Mouse (Mus musculus) lung, postnatal 0 days (tissue): ENCODE data around the gene Spata13. TPM values are rescaled to one million over a fixed set of nuclear protein-coding genes. Genes with fewer than 3 reads are reported as not detected.

Experiments
- ATAC-seq: fragments of 200-750 bp; cut with Nextera tagmentation; 2 replicates; pipeline ENCODE4 v1.8.0; 2017; ENCODE audit warnings: moderate library complexity
- DNase-seq: peaks from one replicate; pipeline ENCODE4 v3.0.0-alpha.2; 2016; ENCODE audit warnings: low spot score
- H3K27ac ChIP-seq: fragments of 300-500 bp; sonication (generic); 2 replicates; pipeline ENCODE4 v1.5.1; 2014; ENCODE audit warnings: antibody characterized with exemption, mild to moderate bottlenecking, low read length, mixed read lengths
- H3K27me3 ChIP-seq: fragments of 300-500 bp; sonication (generic); replicated peaks from 2 replicates; pipeline ENCODE4 v1.6.1; 2014; ENCODE audit warnings: low read length, mixed read lengths; ENCODE audit not compliant: insufficient read depth
- H3K36me3 ChIP-seq: fragments of 300-500 bp; sonication (generic); 2 replicates; pipeline ENCODE4 v1.6.1; 2014; ENCODE audit warnings: low read length, mixed read lengths; ENCODE audit not compliant: insufficient read depth
- H3K4me1 ChIP-seq: fragments of 300-500 bp; sonication (generic); 2 replicates; pipeline ENCODE4 v1.6.1; 2014; ENCODE audit warnings: antibody characterized with exemption, low read depth, low read length, mixed read lengths; ENCODE audit not compliant: insufficient read depth
- H3K4me2 ChIP-seq: fragments of 300-500 bp; sonication (generic); replicated peaks from 2 replicates; pipeline ENCODE4 v1.6.1; 2014; ENCODE audit warnings: low read depth, mild to moderate bottlenecking, low read length, moderate library complexity, mixed read lengths
- H3K4me3 ChIP-seq: fragments of 300-500 bp; sonication (generic); 2 replicates; pipeline ENCODE4 v1.5.1; 2014; ENCODE audit warnings: low read depth, low read length
- H3K9ac ChIP-seq: fragments of 300-500 bp; sonication (generic); replicated peaks from 2 replicates; pipeline ENCODE4 v1.6.1; 2014; ENCODE audit warnings: low read depth, mild to moderate bottlenecking
- H3K9me3 ChIP-seq: fragments of 300-500 bp; sonication (generic); 2 replicates; pipeline ENCODE4 v1.6.1; 2016; ENCODE audit warnings: low read length, mixed read lengths
- CTCF ChIP-seq: IDR thresholded peaks from 2 replicates; pipeline ENCODE4 v1.5.1; 2016; ENCODE audit warnings: antibody characterized with exemption, mild to moderate bottlenecking
- EP300 ChIP-seq: IDR thresholded peaks from 2 replicates; pipeline ENCODE4 v1.6.1; 2016; ENCODE audit warnings: antibody characterized with exemption, mild to moderate bottlenecking, control low read depth
- WGBS: fragments of 180-500 bp; shearing (Covaris S2); extraction: QIAGEN DNeasy Blood & Tissue Kit; methylation state at CpG from one replicate; pipeline ENCODE4 v1.1.7; 2014; 5-methylcytosine and 5-hydroxymethylcytosine counted together
- polyA plus RNA-seq: library from polyadenylated mRNA; unstranded; fragments of >200 nt; fragmentation: Nextera tagmentation; extraction: Ambion mirVana; gene quantifications from 2 replicates; pipeline ENCODE4 v1.2.1, GENCODE M21; 2015

The Spata13 gene
- polyA plus RNA-seq, 1 experiment from 2014 or later, result 11.7 TPM

DNA sequence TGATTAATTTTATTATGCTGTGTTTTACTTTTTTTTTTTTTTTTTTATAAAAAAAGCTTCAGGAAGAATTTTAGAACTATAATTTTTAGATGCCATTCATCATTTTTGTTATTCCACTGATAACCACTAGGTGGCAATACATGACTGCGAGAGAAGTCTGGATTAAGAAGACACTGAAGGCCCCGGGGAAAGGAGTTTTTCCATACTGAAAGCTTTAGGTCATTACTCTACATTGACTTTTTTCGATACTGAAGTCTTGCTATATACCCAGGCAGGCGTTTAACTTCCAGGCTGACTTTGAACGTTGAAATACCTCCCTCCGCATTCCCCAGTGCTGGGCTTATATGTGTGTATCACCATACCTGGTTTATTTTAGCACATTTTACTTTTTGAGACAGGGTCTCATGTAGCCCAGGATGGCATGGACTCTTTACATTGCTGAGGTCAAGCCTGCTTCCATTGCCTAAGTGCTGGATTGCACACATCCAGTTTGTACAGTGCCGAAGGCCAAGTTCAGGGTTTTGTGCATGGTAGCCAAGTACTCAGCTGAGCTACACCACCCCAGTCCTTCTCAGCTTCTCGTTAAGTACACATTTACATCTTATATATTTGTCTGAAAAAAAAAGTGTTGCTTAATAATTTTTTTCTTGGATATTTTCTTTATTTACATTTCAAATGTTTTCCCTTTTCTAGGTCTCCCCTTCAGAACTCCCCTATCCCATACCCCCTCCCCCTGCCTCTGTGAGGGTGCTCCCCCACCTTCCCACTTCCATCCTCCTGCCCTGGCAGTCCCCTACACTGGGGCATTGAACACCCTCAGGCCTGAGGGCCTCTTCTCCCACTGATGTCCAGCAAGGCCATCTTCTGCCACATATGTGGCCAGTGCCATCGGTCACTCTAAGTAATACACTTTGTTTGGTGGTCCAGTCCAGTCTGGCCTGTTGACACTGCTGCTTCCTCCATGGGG, 166.2 kb downstream of the Spata13 start:
- H3K4me1 ChIP-seq, result no peaks in the 10 kb centered on the region
- H3K4me3 ChIP-seq, result no peak overlapping the region
- ATAC-seq (peak; percentile 46), DNase-seq (peak; percentile 88)
- no peak overlapping the region for H3K27ac ChIP-seq
- H3K36me3 ChIP-seq, result no peaks in the 10 kb centered on the region
- H3K27me3 ChIP-seq, result no peaks in the 10 kb centered on the region
- no peak overlapping the region for H3K9ac ChIP-seq
- TF ChIP-seq CTCF, result peak; percentile 79
- 0 out of 2 replicates have a peak, but pooled peaks have one; percentile 42 for TF ChIP-seq EP300
- no peaks in the 10 kb centered on the region for H3K9me3 ChIP-seq
- 40% methylated on average over 9 of the region's 9 CpGs for WGBS
- no peak overlapping the region for H3K4me2 ChIP-seq

DNA sequence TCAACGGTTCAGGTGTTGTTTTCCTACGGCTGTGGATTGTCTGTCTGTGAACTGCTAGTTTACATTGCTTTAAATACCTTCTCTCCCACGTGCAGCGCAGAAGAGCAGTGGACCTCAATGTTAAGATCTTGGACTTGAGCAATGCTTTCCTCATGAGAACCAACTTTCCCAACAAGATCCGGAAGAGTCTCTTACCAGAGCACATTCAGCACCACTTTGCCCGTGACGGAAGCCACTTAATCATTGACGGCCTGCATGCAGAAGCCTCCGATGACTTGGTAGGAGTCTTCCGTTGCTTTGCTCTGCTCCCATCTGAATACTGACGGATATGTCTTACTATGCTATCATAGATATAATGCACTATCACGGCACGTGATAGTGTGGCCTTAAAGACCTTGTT, 168.2 kb downstream of the Spata13 start:
- ATAC-seq, result no peak
- H3K9me3 ChIP-seq, result no peaks in the 10 kb centered on the region
- H3K9ac ChIP-seq, result no peak overlapping the region
- no peaks in the 10 kb centered on the region for H3K4me1 ChIP-seq
- no peaks in the 10 kb centered on the region for H3K27me3 ChIP-seq
- H3K4me2 ChIP-seq, result no peak overlapping the region
- H3K4me3 ChIP-seq, result no peak overlapping the region
- no peaks in the 10 kb centered on the region for H3K36me3 ChIP-seq
- TF ChIP-seq EP300 (no peak), CTCF (no peak)
- WGBS, result 79% methylated on average over 13 of the region's 13 CpGs
- no peak overlapping the region for H3K27ac ChIP-seq
- DNase-seq, result peak; percentile 50

DNA sequence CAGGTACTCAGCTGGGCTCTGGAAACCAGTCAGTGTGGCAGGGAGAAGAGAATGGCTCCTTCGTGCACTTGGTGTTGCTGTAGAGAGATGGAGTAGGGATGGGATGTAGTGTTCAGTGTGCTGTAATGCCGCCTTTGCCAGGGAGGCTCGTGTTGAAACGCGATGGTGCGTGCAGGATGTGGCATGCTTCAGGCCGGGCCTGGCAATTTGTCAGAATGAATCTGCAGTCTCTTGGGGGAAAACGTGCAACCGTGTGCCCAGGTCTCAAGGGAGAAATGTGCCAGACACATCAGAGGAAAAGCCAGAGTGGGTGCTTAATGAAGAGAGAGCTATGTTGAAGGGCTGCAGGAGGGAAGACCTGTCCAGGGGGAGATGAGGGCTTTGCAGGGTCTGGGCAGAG, 171.2 kb downstream of the Spata13 start:
- H3K9me3 ChIP-seq, result no peaks in the 10 kb centered on the region
- no peak overlapping the region for H3K4me2 ChIP-seq
- no peaks in the 10 kb centered on the region for H3K27me3 ChIP-seq
- H3K4me1 ChIP-seq, result no peaks in the 10 kb centered on the region
- no peak overlapping the region for H3K4me3 ChIP-seq
- DNase-seq (no peak), ATAC-seq (no peak)
- no peak for TF ChIP-seq EP300
- no peak for TF ChIP-seq CTCF
- whole genome bisulfite sequencing, result 86% methylated on average over 9 of the region's 9 CpGs
- no peak overlapping the region for H3K27ac ChIP-seq
- no peak overlapping the region for H3K9ac ChIP-seq
- 0 out of 2 replicates have a peak, but pooled peaks cover 2% of the 10 kb centered on the region for H3K36me3 ChIP-seq

DNA sequence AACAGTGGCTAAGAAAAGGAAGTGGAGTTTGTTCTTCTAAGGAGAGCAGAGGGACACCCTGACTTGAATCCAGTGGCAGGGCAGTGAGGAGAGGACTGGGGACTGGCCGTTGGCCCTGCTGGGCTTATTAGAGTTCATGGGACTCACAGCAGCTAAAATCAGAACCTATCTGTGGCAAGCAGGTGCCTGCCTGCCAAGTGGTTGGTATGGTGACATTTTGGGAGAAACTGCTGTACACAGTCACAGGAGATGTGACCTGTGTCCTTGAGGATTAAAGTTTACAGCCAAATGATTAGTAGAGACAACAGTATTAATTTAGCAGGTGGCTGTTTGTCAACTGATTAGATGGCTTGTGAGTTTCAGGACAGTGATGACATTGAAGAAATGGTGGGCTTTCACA, 172.1 kb downstream of the Spata13 start:
- no peaks in the 10 kb centered on the region for H3K4me1 ChIP-seq
- TF ChIP-seq CTCF, result no peak
- TF ChIP-seq EP300, result no peak
- H3K9ac ChIP-seq, result no peak overlapping the region
- no peaks in the 10 kb centered on the region for H3K27me3 ChIP-seq
- WGBS, result 76% methylated on average over 1 of the region's 1 CpGs
- no peak overlapping the region for H3K4me3 ChIP-seq
- no peak overlapping the region for H3K4me2 ChIP-seq
- 0 out of 2 replicates have a peak, but pooled peaks cover 2% of the 10 kb centered on the region for H3K36me3 ChIP-seq
- DNase-seq, result no peak
- no peak for ATAC-seq
- no peak overlapping the region for H3K27ac ChIP-seq
- no peaks in the 10 kb centered on the region for H3K9me3 ChIP-seq

DNA sequence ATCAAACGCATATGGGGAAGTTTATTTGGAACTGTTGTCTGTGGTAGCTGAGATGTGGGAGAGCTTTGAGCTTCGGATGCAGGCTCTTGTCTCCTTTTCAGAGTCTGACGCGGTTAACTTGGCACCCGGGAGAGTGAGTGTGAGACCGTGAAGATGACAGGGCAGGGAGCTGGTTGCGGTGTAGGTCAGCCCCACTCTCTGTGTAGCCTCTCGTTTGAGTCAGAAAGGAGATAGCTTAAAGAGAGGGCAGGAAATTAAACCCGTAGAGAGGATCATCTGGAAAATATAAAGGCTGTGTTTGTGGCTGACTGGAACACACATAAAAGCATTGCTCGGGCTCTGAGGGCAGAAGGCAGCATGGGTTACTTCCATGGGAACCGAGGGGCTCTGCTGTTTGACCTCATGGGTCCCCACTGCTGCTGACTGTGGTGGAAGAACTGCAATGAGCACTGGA, 173.1 kb downstream of the Spata13 start:
- WGBS, result 45% methylated on average over 11 of the region's 11 CpGs
- TF ChIP-seq CTCF, result no peak
- TF ChIP-seq EP300, result no peak
- no peaks in the 10 kb centered on the region for H3K4me1 ChIP-seq
- no peaks in the 10 kb centered on the region for H3K27me3 ChIP-seq
- H3K9me3 ChIP-seq, result no peaks in the 10 kb centered on the region
- DNase-seq, result peak; percentile 25
- no peak overlapping the region for H3K9ac ChIP-seq
- peak; percentile 65 for ATAC-seq
- no peak overlapping the region for H3K4me3 ChIP-seq
- H3K36me3 ChIP-seq, result 0 out of 2 replicates have a peak, but pooled peaks cover 2% of the 10 kb centered on the region
- H3K27ac ChIP-seq, result no peak overlapping the region
- no peak overlapping the region for H3K4me2 ChIP-seq

DNA sequence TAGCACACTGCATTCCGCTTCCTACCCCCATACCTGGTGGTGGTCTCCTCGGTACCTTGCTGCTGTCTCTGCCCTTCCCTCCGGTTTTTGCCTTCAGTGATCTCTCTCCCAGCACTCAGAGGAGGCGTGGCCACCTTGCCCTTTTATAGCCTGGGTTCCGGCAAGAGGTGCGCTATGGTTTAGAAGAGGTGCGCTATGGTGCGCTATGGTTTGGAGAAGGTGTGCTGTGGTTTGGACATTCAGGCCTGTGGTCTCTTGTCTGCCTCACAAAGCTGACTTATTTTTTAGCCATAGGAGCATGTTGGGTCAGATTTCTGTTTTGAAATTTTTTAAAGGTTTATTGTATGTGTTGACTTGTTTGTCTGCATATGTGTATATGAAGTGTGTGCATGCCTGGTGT, 176.1 kb downstream of the Spata13 start:
- ATAC-seq, result no peak
- DNase-seq, result no peak
- Histone ChIP-seq H3K9me3 (no peaks in the 10 kb centered on the region), H3K4me1 (no peaks in the 10 kb centered on the region), H3K36me3 (0 out of 2 replicates have a peak, but pooled peaks cover 2% of the 10 kb centered on the region), H3K4me3 (no peak overlapping the region), H3K27me3 (no peaks in the 10 kb centered on the region), H3K4me2 (no peak overlapping the region), H3K9ac (no peak overlapping the region), H3K27ac (no peak overlapping the region)
- 95% methylated on average over 8 of the region's 8 CpGs for whole genome bisulfite sequencing
- TF ChIP-seq CTCF (no peak), EP300 (no peak)
